Mouse (Mus musculus): ENCODE measurements at regions not wholly inside any gene's neighbourhood (a gene's known extent, or its start where the extent isn't known, plus 50 kb on each side); places are given as distances from the start of the nearest gene placed in this dataset.
A peak's percentile ranks its signal among the peaks of the same experiment; 100 is the strongest.

DNA sequence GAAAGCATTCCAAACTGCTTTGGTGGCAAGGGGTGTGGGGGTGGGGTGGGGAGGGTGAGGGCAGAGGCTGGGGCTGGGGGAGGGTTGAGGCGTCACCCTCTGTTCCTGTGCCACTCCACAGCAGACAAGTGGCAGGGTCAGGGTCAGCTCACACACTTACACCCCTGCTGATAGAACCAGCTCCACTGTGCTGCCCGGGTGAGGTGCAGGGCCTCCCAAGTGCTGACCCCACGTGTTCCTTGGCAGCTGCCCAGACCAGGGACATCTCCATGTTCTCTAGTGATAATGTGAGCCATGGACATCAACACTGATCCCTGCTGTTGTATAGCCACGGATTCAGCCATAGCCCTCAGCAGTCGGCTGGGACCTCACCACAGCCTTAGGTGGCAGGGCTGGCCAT is 1652.3 kb upstream of the Gm7489 start:
- no peaks in the 10 kb centered on the region for H3K9me3 ChIP-seq (replicated peaks; ENCODE audit: insufficient read depth, low read length)
- peaks cover 0 to 5% of the 10 kb centered on the region in 2 experiments; a peak in 2 of 4 replicates for H3K36me3 ChIP-seq (ENCODE audit: control insufficient read depth in 1 of 2, insufficient read depth in 2 of 2, low read length in 2 of 2)
- DNase-seq (ENCODE audit: low read depth, low spot score): no peak
- H3K79me2 ChIP-seq (ENCODE audit: control insufficient read depth, insufficient read depth, low read length, poor library complexity): no peaks in the 10 kb centered on the region
- H3K27ac ChIP-seq (ENCODE audit: control insufficient read depth, low read depth, low read length): no peak overlapping the region
- TF ChIP-seq MYC (IDR thresholded peaks at IDR 0.05; ENCODE audit: low read depth, low read length) (no peak), HCFC1 (IDR thresholded peaks at IDR 0.05; ENCODE audit: low read depth, low read length) (no peak), USF1 (IDR thresholded peaks at IDR 0.05; ENCODE audit: low read depth, low read length) (no peak), MEF2A (IDR thresholded peaks at IDR 0.05; ENCODE audit: extremely low read depth, insufficient replicate concordance, low read depth, low read length, poor library complexity, severe bottlenecking) (no peak)
- no peaks in the 10 kb centered on the region for H3K27me3 ChIP-seq (ENCODE audit: control insufficient read depth in 1 of 2, insufficient read depth in 2 of 2, low read length in 2 of 2)
- H3K9ac ChIP-seq (ENCODE audit: control insufficient read depth, low read depth, low read length, poor library complexity, severe bottlenecking): no peak overlapping the region
- H3K4me1 ChIP-seq (ENCODE audit: control insufficient read depth in 1 of 2, insufficient read depth in 2 of 2, low read length in 2 of 2): peaks cover 0 to 2% of the 10 kb centered on the region in 2 experiments; a peak in 1 of 4 replicates
- no peak overlapping the region for H3K4me3 ChIP-seq (ENCODE audit: control insufficient read depth in 1 of 2, insufficient read depth in 1 of 2, low read depth in 2 of 2, low read length in 2 of 2)

DNA sequence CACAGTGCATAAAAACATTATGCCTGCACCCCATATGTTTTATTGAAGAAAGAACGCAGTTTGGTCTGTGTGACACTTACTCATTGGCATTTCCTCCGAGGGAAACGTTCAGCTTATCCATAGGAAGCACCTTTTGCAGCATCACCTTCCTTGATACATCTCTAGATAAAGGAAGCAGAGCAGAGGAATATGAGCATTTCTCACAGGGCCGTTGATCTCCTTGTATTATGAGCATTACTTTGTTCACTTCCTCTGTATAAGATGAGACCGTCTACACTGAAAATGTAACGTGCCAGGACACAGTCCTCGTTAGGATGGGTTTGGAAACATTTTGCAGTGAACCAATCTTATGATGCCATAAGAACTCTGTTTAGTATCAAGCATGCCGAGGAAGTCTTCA is 1648.5 kb upstream of the Gm7489 start:
- Histone ChIP-seq H3K79me2 (ENCODE audit: control insufficient read depth, insufficient read depth, low read length, poor library complexity) (no peaks in the 10 kb centered on the region), H3K4me3 (ENCODE audit: control insufficient read depth in 1 of 2, insufficient read depth in 1 of 2, low read depth in 2 of 2, low read length in 2 of 2) (0 out of 4 replicates have a peak overlapping the region, but pooled peaks of 1 of the 2 experiments have one; percentile 6), H3K9ac (ENCODE audit: control insufficient read depth, low read depth, low read length, poor library complexity, severe bottlenecking) (no peak overlapping the region), H3K9me3 (replicated peaks; ENCODE audit: insufficient read depth, low read length) (no peaks in the 10 kb centered on the region), H3K27ac (ENCODE audit: control insufficient read depth, low read depth, low read length) (no peak overlapping the region), H3K36me3 (ENCODE audit: control insufficient read depth in 1 of 2, insufficient read depth in 2 of 2, low read length in 2 of 2) (peaks cover 0 to 5% of the 10 kb centered on the region in 2 experiments; a peak in 2 of 4 replicates), H3K27me3 (ENCODE audit: control insufficient read depth in 1 of 2, insufficient read depth in 2 of 2, low read length in 2 of 2) (no peaks in the 10 kb centered on the region), H3K4me1 (ENCODE audit: control insufficient read depth in 1 of 2, insufficient read depth in 2 of 2, low read length in 2 of 2) (peaks cover 0 to 2% of the 10 kb centered on the region in 2 experiments; a peak in 1 of 4 replicates)
- TF ChIP-seq ZMIZ1 (IDR thresholded peaks at IDR 0.05; ENCODE audit: low read depth, low read length) (no peak), EP300 (IDR thresholded peaks at IDR 0.05; ENCODE audit: low read depth in 1 of 2, low read length in 2 of 2) (peak in 1 of 2 experiments; percentile 51; a peak in 3 of 4 replicates), HCFC1 (IDR thresholded peaks at IDR 0.05; ENCODE audit: low read depth, low read length) (no peak), POLR2AphosphoS5 (IDR thresholded peaks at IDR 0.05; ENCODE audit: borderline replicate concordance, low read depth, low read length) (no peak), NRF1 (IDR thresholded peaks at IDR 0.05; ENCODE audit: insufficient read depth, low read depth, low read length, poor library complexity, severe bottlenecking) (no peak), MYB (IDR thresholded peaks at IDR 0.05; ENCODE audit: low read depth, low read length) (no peak)
- peak; percentile 20 for DNase-seq (ENCODE audit: low read depth, low spot score)

GRCm38 (mm10) chr15:52242890-52243289 is 1641.8 kb upstream of the Gm7489 start:
- Histone ChIP-seq H3K9me3 (replicated peaks; ENCODE audit: insufficient read depth, low read length) (no peaks in the 10 kb centered on the region), H3K9ac (ENCODE audit: control insufficient read depth, low read depth, low read length, poor library complexity, severe bottlenecking) (no peak overlapping the region)

More at GRCm38 (mm10) chr15:52242890-52243289, 1641.8 kb upstream of the Gm7489 start:
- Histone ChIP-seq H3K27me3 (ENCODE audit: control insufficient read depth in 1 of 2, insufficient read depth in 2 of 2, low read length in 2 of 2) (no peaks in the 10 kb centered on the region), H3K36me3 (ENCODE audit: control insufficient read depth in 1 of 2, insufficient read depth in 2 of 2, low read length in 2 of 2) (0 out of 4 replicates have a peak, but pooled peaks cover 0 to 2% of the 10 kb centered on the region in 2 experiments), H3K4me1 (ENCODE audit: control insufficient read depth in 1 of 2, insufficient read depth in 2 of 2, low read length in 2 of 2) (no peaks in the 10 kb centered on the region), H3K27ac (ENCODE audit: control insufficient read depth, low read depth, low read length) (no peak overlapping the region), H3K4me3 (ENCODE audit: control insufficient read depth in 1 of 2, insufficient read depth in 1 of 2, low read depth in 2 of 2, low read length in 2 of 2) (no peak overlapping the region), H3K79me2 (ENCODE audit: control insufficient read depth, insufficient read depth, low read length, poor library complexity) (no peaks in the 10 kb centered on the region)
- TF ChIP-seq GATA1 (IDR thresholded peaks at IDR 0.05; ENCODE audit: low read depth, low read length) (no peak), RCOR1 (IDR thresholded peaks at IDR 0.05; ENCODE audit: low read depth, low read length) (no peak), ZNF384 (IDR thresholded peaks at IDR 0.05; ENCODE audit: low read depth, low read length) (peak; percentile 19; the same call in 1 of the 2 replicates)
- DNase-seq (ENCODE audit: low read depth, low spot score): no peak
